8 mouse cellular contexts compared by ENCODE assay signal in genomic region chr17:87637056-87637389, GRCm38 (mm10). TPM values are rescaled to one million over a fixed set of nuclear protein-coding genes. Genes with fewer than 3 reads are reported as not detected.
DNase-seq lines count a peak whose midpoint lies in the region; ATAC-seq and TF ChIP-seq lines count a peak whose summit lies in the region.

No protein-coding gene starts in this region.

- peaks cover 10% of the 10 kb centered on the region; the same call in 1 of the 2 replicates for H3K4me1 ChIP-seq in heart, postnatal 0 days (ENCODE audit: control insufficient read depth, insufficient read depth)
- H3K4me1 ChIP-seq in embryonic fibroblast, embryonic 13.5 days (ENCODE audit: control insufficient read depth, insufficient read depth, low read length): no peaks in the 10 kb centered on the region
- no peaks in the 10 kb centered on the region for H3K4me1 ChIP-seq in kidney, embryonic 16.5 days (ENCODE audit: insufficient read depth, low read length)

- no peaks in the 10 kb centered on the region for H3K9me3 ChIP-seq in heart, postnatal 0 days (replicated peaks; ENCODE audit: control insufficient read depth, low read length)
- H3K9me3 ChIP-seq in kidney, embryonic 16.5 days (ENCODE audit: low read length): no peaks in the 10 kb centered on the region

- TF ChIP-seq CTCF in heart, postnatal 0 days (IDR thresholded peaks at IDR 0.05; ENCODE audit: low read depth): no peak
- no peak for TF ChIP-seq CTCF in embryonic fibroblast, embryonic 13.5 days (IDR thresholded peaks at IDR 0.05; ENCODE audit: borderline replicate concordance, insufficient read depth, low read length)

- H3K27ac ChIP-seq in heart, postnatal 0 days (ENCODE audit: low read depth): no peak overlapping the region
- no peak overlapping the region for H3K27ac ChIP-seq in embryonic fibroblast, embryonic 13.5 days (ENCODE audit: insufficient read depth, low read length)
- H3K27ac ChIP-seq in kidney, embryonic 16.5 days (ENCODE audit: low read length): peak overlapping the region; percentile 86

- H3K36me3 ChIP-seq in heart, postnatal 0 days (replicated peaks; ENCODE audit: control insufficient read depth, insufficient read depth, low read length): no peaks in the 10 kb centered on the region
- H3K36me3 ChIP-seq in kidney, embryonic 16.5 days (ENCODE audit: insufficient read depth, low read length): 0 out of 2 replicates have a peak, but pooled peaks cover 4% of the 10 kb centered on the region

- no peak overlapping the region; the same call in 1 of the 2 replicates for H3K9ac ChIP-seq in heart, postnatal 0 days (replicated peaks; ENCODE audit: low read depth, low read length)
- peak overlapping the region; percentile 79 for H3K9ac ChIP-seq in kidney, embryonic 16.5 days (replicated peaks; ENCODE audit: low read length)

- no peak for DNase-seq in heart, postnatal 0 days (ENCODE audit: low spot score)
- no peak for DNase-seq in heart, postnatal 10 days
- peak; percentile 64 to 83 for DNase-seq in lung, postnatal 4 days
- peak; percentile 74 for DNase-seq in urinary bladder, postnatal 14 days (ENCODE audit: low spot score)
- no peak for DNase-seq in gastrocnemius, adult 8-10 months (ENCODE audit: low spot score in 2 of 2)
- no peak for DNase-seq in cerebellum, adult 9-11 months

- ATAC-seq in heart, postnatal 0 days (ENCODE audit: insufficient read depth, low read depth): no peak
- ATAC-seq in kidney, embryonic 16.5 days (ENCODE audit: low FRiP score, low TSS enrichment): peak; percentile 55

- H3K27me3 ChIP-seq in heart, postnatal 0 days (ENCODE audit: control insufficient read depth, insufficient read depth, low read length): peaks cover 34% of the 10 kb centered on the region
- H3K27me3 ChIP-seq in kidney, embryonic 16.5 days (ENCODE audit: insufficient read depth, low read length): peaks cover 20% of the 10 kb centered on the region

- no peak for TF ChIP-seq EP300 in heart, postnatal 0 days (IDR thresholded peaks at IDR 0.05; ENCODE audit: low read depth)

- TF ChIP-seq POLR2A in embryonic fibroblast, embryonic 13.5 days (IDR thresholded peaks at IDR 0.05; ENCODE audit: low read depth, low read length): no peak

- H3K4me3 ChIP-seq in heart, postnatal 0 days (ENCODE audit: low read depth, low read length): peak overlapping the region; percentile 61
- 0 out of 2 replicates have a peak overlapping the region, but pooled peaks have one; percentile 19 for H3K4me3 ChIP-seq in embryonic fibroblast, embryonic 13.5 days (ENCODE audit: insufficient read depth, low read length)
- peak overlapping the region; percentile 66 for H3K4me3 ChIP-seq in kidney, embryonic 16.5 days (ENCODE audit: low read length)

- H3K4me2 ChIP-seq in heart, postnatal 0 days (ENCODE audit: low read depth, low read length): peak overlapping the region; percentile 98
- H3K4me2 ChIP-seq in kidney, embryonic 16.5 days (replicated peaks; ENCODE audit: low read depth, low read length): peak overlapping the region; percentile 74

- intact Hi-C loops in heart, postnatal 10 days (cut with DNase I): no loop called here

- 9% methylated on average over 22 of the region's 22 CpGs for WGBS in heart, postnatal 0 days
- 2% methylated on average over 22 of the region's 22 CpGs for WGBS in kidney, embryonic 16.5 days

RNA-seq across cellular contexts. Expression of gene Epcam, which starts 1.2 kb away (rescaled TPM):
- total RNA-seq in heart, postnatal 0 days (2014; rRNA removed; ENCODE audit: low replicate concordance): not detected in 2 replicates
- polyA plus RNA-seq in heart, postnatal 0 days (2015; fragmentation: Nextera tagmentation; extraction: Ambion mirVana): 0.20 and 1.4 TPM in 2 replicates
- total RNA-seq in heart, postnatal 10 days (2021): not detected
- not detected in 2 replicates for polyA plus RNA-seq in embryonic fibroblast, embryonic 13.5 days (2011; ENCODE audit: insufficient read length, low read depth, missing spikeins)
- 313 and 317 TPM in 2 replicates for polyA plus RNA-seq in kidney, embryonic 16.5 days (2015; fragmentation: Nextera tagmentation; extraction: Ambion mirVana)
- not detected for total RNA-seq in gastrocnemius, adult 8-10 months (2022)

RNA-seq across cellular contexts. Expression of gene Msh2, which starts 35.1 kb away (rescaled TPM):
- 18.8 and 21.8 TPM in 2 replicates for total RNA-seq in heart, postnatal 0 days (2014; rRNA removed; ENCODE audit: low replicate concordance)
- 18.7 and 20.9 TPM in 2 replicates for polyA plus RNA-seq in heart, postnatal 0 days (2015; fragmentation: Nextera tagmentation; extraction: Ambion mirVana)
- total RNA-seq in heart, postnatal 10 days (2021): 10 to 100 TPM; 15.8 to 16.2 TPM
- polyA plus RNA-seq in embryonic fibroblast, embryonic 13.5 days (2011; ENCODE audit: insufficient read length, low read depth, missing spikeins): 24.8 and 32.1 TPM in 2 replicates
- polyA plus RNA-seq in kidney, embryonic 16.5 days (2015; fragmentation: Nextera tagmentation; extraction: Ambion mirVana): 95.5 and 98.6 TPM in 2 replicates
- total RNA-seq in gastrocnemius, adult 8-10 months (2022): 10 to 100 TPM in 3 of 4 experiments, 1 to 10 TPM in 1; 9.7 to 14.3 (median 12.0) TPM

Comparison
In these comparisons a context has a peak if more than half of its experiments do, and no peak if none do; other contexts are left out.
1. DNase-seq: peak in lung, postnatal 4 days (2 of 2) and urinary bladder, postnatal 14 days (single experiment); none in heart, postnatal 0 days (single experiment), heart, postnatal 10 days (0 of 2), gastrocnemius, adult 8-10 months (0 of 2) and cerebellum, adult 9-11 months (single experiment).
2. Peak in every context shown above with its lines, with median percentiles within 50 percentile points of each other: H3K4me3 ChIP-seq.